Mouse (Mus musculus) c-Kit-positive CD71-positive TER-119-positive erythroid progenitor cells, embryonic 14.5 days (primary cell): ENCODE measurements around the gene Camta1.

Experiments used
- DNase-seq: peaks from one replicate; pipeline ENCODE4 v3.0.0-alpha.2; 2013; ENCODE audit warnings: low spot score

The Camta1 gene

GRCm38 (mm10) chr4:151256622-151257021, 605.1 kb downstream of the Camta1 start:
- DNase-seq, result no peak

GRCm38 (mm10) chr4:151250824-151251223, 610.9 kb downstream of the Camta1 start:
- DNase-seq, result no peak

GRCm38 (mm10) chr4:151245068-151245797, 616.4 kb downstream of the Camta1 start:
- no peak for DNase-seq

- DNase-seq, result no peak
Observed at GRCm38 (mm10) chr4:151243445-151243844, 618.2 kb downstream of the Camta1 start.

GRCm38 (mm10) chr4:151242751-151243150, 618.9 kb downstream of the Camta1 start:
- no peak for DNase-seq

GRCm38 (mm10) chr4:151240465-151240864, 621.2 kb downstream of the Camta1 start:
- DNase-seq, result no peak

GRCm38 (mm10) chr4:151238970-151239684, 622.5 kb downstream of the Camta1 start:
- no peak for DNase-seq

GRCm38 (mm10) chr4:151237501-151237900, 624.2 kb downstream of the Camta1 start:
- DNase-seq, result no peak

GRCm38 (mm10) chr4:151234981-151235380, 626.7 kb downstream of the Camta1 start:
- DNase-seq, result no peak

GRCm38 (mm10) chr4:151232028-151232427, 629.6 kb downstream of the Camta1 start:
- no peak for DNase-seq

- no peak for DNase-seq
Observed at GRCm38 (mm10) chr4:151229073-151229472, 632.6 kb downstream of the Camta1 start.

- DNase-seq, result no peak
Observed at GRCm38 (mm10) chr4:151226496-151226895, 635.2 kb downstream of the Camta1 start.

- no peak for DNase-seq
Observed at GRCm38 (mm10) chr4:151224017-151224416, 637.7 kb downstream of the Camta1 start.

- DNase-seq, result no peak
Observed at GRCm38 (mm10) chr4:151223263-151223996, 638.2 kb downstream of the Camta1 start.

- DNase-seq, result no peak
Observed at GRCm38 (mm10) chr4:151222635-151223034, 639.0 kb downstream of the Camta1 start.

- DNase-seq, result no peak
Observed at GRCm38 (mm10) chr4:151216553-151217292, 645.0 kb downstream of the Camta1 start.

GRCm38 (mm10) chr4:151215866-151216265, 645.8 kb downstream of the Camta1 start:
- no peak for DNase-seq

GRCm38 (mm10) chr4:151215179-151215578, 646.5 kb downstream of the Camta1 start:
- no peak for DNase-seq

- DNase-seq, result no peak
Observed at GRCm38 (mm10) chr4:151213475-151213874, 648.2 kb downstream of the Camta1 start.

- DNase-seq, result no peak
Observed at GRCm38 (mm10) chr4:151211992-151212391, 649.7 kb downstream of the Camta1 start.

GRCm38 (mm10) chr4:151207566-151207965, 654.1 kb downstream of the Camta1 start:
- DNase-seq, result no peak

GRCm38 (mm10) chr4:151202891-151203290, 658.8 kb downstream of the Camta1 start:
- DNase-seq, result no peak
